Mouse (Mus musculus) MEL (cell line): Measurements from ENCODE around the gene Gm9376. TPM values are rescaled to one million over a fixed set of nuclear protein-coding genes. Genes with fewer than 3 reads are reported as not detected.

Source experiments
- DNase-seq: peaks from one replicate; pipeline ENCODE4 v3.0.0; 2011; ENCODE audit warnings: low read depth, low spot score
- H3K27ac ChIP-seq: 2 replicates; pipeline ENCODE4 v1.5.1; 2012; ENCODE audit warnings: low read depth, mild to moderate bottlenecking, control low read depth, low read length, moderate library complexity; ENCODE audit not compliant: control insufficient read depth
- H3K27me3 ChIP-seq, 2 experiments: fragments of 150-350 bp in 1 of 2; sonication (generic) in 1 of 2; 2 replicates each; pipeline ENCODE4 v1.6.1; 2012; ENCODE audit warnings: low read length in 2 of 2, mild to moderate bottlenecking in 2 of 2, improper control_type of control experiment in 1 of 2, moderate library complexity in 1 of 2; ENCODE audit not compliant: insufficient read depth in 2 of 2, control insufficient read depth in 1 of 2
- H3K36me3 ChIP-seq, 2 experiments: 2 replicates each; pipeline ENCODE4 v1.6.1; 2012 to 2014; ENCODE audit warnings: low read length in 2 of 2, improper control_type of control experiment in 1 of 2, inconsistent platforms in 1 of 2, mild to moderate bottlenecking in 1 of 2; ENCODE audit not compliant: insufficient read depth in 2 of 2, control insufficient read depth in 1 of 2
- H3K4me1 ChIP-seq, 2 experiments: fragments of 150-350 bp in 1 of 2; sonication (generic) in 1 of 2; 2 replicates each; pipeline ENCODE4 v1.6.1; 2012; ENCODE audit warnings: low read length in 2 of 2, improper control_type of control experiment in 1 of 2, mild to moderate bottlenecking in 1 of 2; ENCODE audit not compliant: insufficient read depth in 2 of 2, control insufficient read depth in 1 of 2
- H3K4me3 ChIP-seq, 2 experiments: fragments of 150-350 bp in 1 of 2; sonication (generic) in 1 of 2; 2 replicates each; pipeline ENCODE4 v1.5.1; 2012; ENCODE audit warnings: low read depth in 2 of 2, low read length in 2 of 2, mild to moderate bottlenecking in 2 of 2, moderate library complexity in 2 of 2, control low read depth in 1 of 2, improper control_type of control experiment in 1 of 2; ENCODE audit not compliant: control insufficient read depth in 1 of 2, insufficient read depth in 1 of 2
- H3K79me2 ChIP-seq: 2 replicates; pipeline ENCODE4 v1.6.1; 2012; ENCODE audit warnings: mild to moderate bottlenecking, low read length, moderate library complexity; ENCODE audit not compliant: control insufficient read depth, poor library complexity, insufficient read depth
- H3K9ac ChIP-seq: 2 replicates; pipeline ENCODE4 v1.6.1; 2012; ENCODE audit warnings: low read depth, mild to moderate bottlenecking, control low read depth, low read length, moderate library complexity; ENCODE audit not compliant: control insufficient read depth, poor library complexity, severe bottlenecking
- H3K9me3 ChIP-seq: fragments of 150-350 bp; sonication (generic); replicated peaks from 2 replicates; pipeline ENCODE4 v1.6.1; 2012; ENCODE audit warnings: mild to moderate bottlenecking, low read length, improper control_type of control experiment, moderate library complexity; ENCODE audit not compliant: insufficient read depth
- CHD1 ChIP-seq: IDR thresholded peaks from 2 replicates; pipeline ENCODE4 v1.6.1; 2012; ENCODE audit warnings: low read depth, mild to moderate bottlenecking, inconsistent platforms, low read length, improper control_type of control experiment
- GABPA ChIP-seq: IDR thresholded peaks from 2 replicates; pipeline ENCODE4 v1.6.1; 2012; ENCODE audit warnings: low read depth, mild to moderate bottlenecking, inconsistent platforms, low read length, improper control_type of control experiment, moderate library complexity
- HCFC1 ChIP-seq: IDR thresholded peaks from 2 replicates; pipeline ENCODE4 v1.6.1; 2012; ENCODE audit warnings: low read depth, mild to moderate bottlenecking, inconsistent platforms, low read length, improper control_type of control experiment, moderate library complexity
- MAFK ChIP-seq: IDR thresholded peaks from 2 replicates; pipeline ENCODE4 v1.6.1; 2011; ENCODE audit warnings: low read depth, mild to moderate bottlenecking, low read length, improper control_type of control experiment, borderline replicate concordance
- TCF12 ChIP-seq: IDR thresholded peaks from 2 replicates; pipeline ENCODE4 v1.6.1; 2014; ENCODE audit warnings: low read depth, mild to moderate bottlenecking, inconsistent platforms, low read length, improper control_type of control experiment, moderate library complexity
- polyA plus RNA-seq, 2 experiments: library from polyadenylated mRNA; stranded (reverse) in 1 of 2; unstranded in 1 of 2; fragments of >175 nt in 1 of 2; fragments of >200 nt in 1 of 2; gene quantifications; 2 replicates each; pipeline versions ENCODE4 v1.2.1 to v1.2.4; 2012; ENCODE audit warnings: low replicate concordance in 2 of 2, low read depth in 1 of 2; ENCODE audit not compliant: insufficient read length in 2 of 2, insufficient read depth in 1 of 2, missing spikeins in 1 of 2
- total RNA-seq: library from RNA; depleted of rRNA; stranded (reverse); fragments of 300-350 nt; gene quantifications from 2 replicates; pipeline ENCODE4 v1.2.3, GENCODE M21; 2012; rRNA removed

Gene Gm9376
- total and polyA plus RNA-seq, 3 experiments = not detected

GRCm38 (mm10) chr14:118313931-118314330 is 47.2 kb downstream of the Gm9376 start:
- no peak overlapping the region for H3K27ac ChIP-seq
- H3K9me3 ChIP-seq = no peaks in the 10 kb centered on the region
- no peak overlapping the region for H3K9ac ChIP-seq
- no peaks in the 10 kb centered on the region for H3K79me2 ChIP-seq
- DNase-seq = no peak
- no peaks in the 10 kb centered on the region for H3K27me3 ChIP-seq
- H3K4me3 ChIP-seq = no peak overlapping the region
- no peak for TF ChIP-seq TCF12
- TF ChIP-seq GABPA = no peak
- TF ChIP-seq MAFK = no peak
- TF ChIP-seq CHD1 = no peak
- no peaks in the 10 kb centered on the region for H3K36me3 ChIP-seq
- H3K4me1 ChIP-seq = no peaks in the 10 kb centered on the region

DNA sequence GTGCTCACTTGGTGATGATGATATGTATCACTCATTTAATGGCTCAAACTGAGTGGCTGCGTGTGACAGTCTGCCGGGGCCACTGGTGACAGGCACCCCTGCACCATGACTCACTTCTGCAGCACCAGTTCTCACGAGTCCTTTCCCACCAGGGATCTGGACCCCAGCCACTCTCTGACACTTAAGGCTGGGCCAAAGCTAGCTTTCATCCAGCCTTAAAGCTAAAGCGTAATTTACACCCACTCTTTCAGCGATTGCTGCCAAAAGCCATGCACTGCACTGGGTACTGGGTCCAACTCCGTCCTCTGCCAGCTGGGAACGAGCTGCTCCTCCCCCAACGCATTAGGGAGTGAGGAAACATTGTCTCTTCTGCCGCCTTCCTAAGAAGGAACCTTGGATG is 50.5 kb downstream of the Gm9376 start:
- no peak for TF ChIP-seq HCFC1

More for the DNA sequence above, 50.5 kb downstream of the Gm9376 start:
- no peak for DNase-seq
- Histone ChIP-seq H3K4me1 (no peaks in the 10 kb centered on the region), H3K36me3 (no peaks in the 10 kb centered on the region), H3K9me3 (no peaks in the 10 kb centered on the region), H3K4me3 (no peak overlapping the region), H3K27ac (no peak overlapping the region), H3K27me3 (no peaks in the 10 kb centered on the region), H3K79me2 (no peaks in the 10 kb centered on the region), H3K9ac (no peak overlapping the region)

Other genes starting within 250 kb of the Gm9376 start
- 0.08 and 0.10 TPM in 2 replicates for gene Dct, start 214.7 kb upstream of the Gm9376 start, total RNA-seq
- gene Dct, start 214.7 kb upstream of the Gm9376 start, polyA plus RNA-seq = under 1 TPM in 1 of 2 experiments, not detected in 1; 0.49 TPM
- 11.2 and 13.4 TPM in 2 replicates for gene Tgds, start 134.2 kb upstream of the Gm9376 start, total RNA-seq
- 10 to 100 TPM in 1 of 2 experiments, not detected in 1; 11.3 TPM for gene Tgds, start 134.2 kb upstream of the Gm9376 start, polyA plus RNA-seq
- gene Gpr180, start 129.8 kb upstream of the Gm9376 start, total RNA-seq = 10.9 and 14.8 TPM in 2 replicates
- 10 to 100 TPM in 1 of 2 experiments, not detected in 1; 12.6 TPM for gene Gpr180, start 129.8 kb upstream of the Gm9376 start, polyA plus RNA-seq
- gene Sox21, start 29.9 kb upstream of the Gm9376 start, total RNA-seq = not detected in 2 replicates
- gene Sox21, start 29.9 kb upstream of the Gm9376 start, polyA plus RNA-seq = not detected